Mouse (Mus musculus) intestine, embryonic 16.5 days (tissue): Measurements from ENCODE around the gene 2010111I01Rik. TPM values are rescaled to one million over a fixed set of nuclear protein-coding genes. Genes with fewer than 3 reads are reported as not detected.
"Not testable (repeated sequence)": the region's sequence is repeated elsewhere in the genome, so short reads cannot be mapped to it uniquely, and the experiment has no call there.

Source experiments
- ATAC-seq: fragments of 200-750 bp; cut with Nextera tagmentation; 2 replicates; pipeline ENCODE4 v1.8.0; 2017; ENCODE audit warnings: moderate TSS enrichment, moderate library complexity
- H3K27ac ChIP-seq: fragments of 300-500 bp; sonication (generic); 2 replicates; pipeline ENCODE4 v1.5.1; 2014; ENCODE audit warnings: mild to moderate bottlenecking, low read length
- H3K27me3 ChIP-seq: fragments of 300-500 bp; sonication (generic); replicated peaks from 2 replicates; pipeline ENCODE4 v1.6.1; 2014; ENCODE audit warnings: low read length, control low read depth, mixed read lengths; ENCODE audit not compliant: control insufficient read depth, insufficient read depth
- H3K36me3 ChIP-seq: fragments of 300-500 bp; sonication (generic); 2 replicates; pipeline ENCODE4 v1.6.1; 2014; ENCODE audit warnings: low read length, control low read depth; ENCODE audit not compliant: control insufficient read depth, insufficient read depth
- H3K4me1 ChIP-seq: fragments of 300-500 bp; sonication (generic); 2 replicates; pipeline ENCODE4 v1.6.1; 2014; ENCODE audit warnings: low read length, control low read depth, mixed read lengths; ENCODE audit not compliant: control insufficient read depth, insufficient read depth
- H3K4me2 ChIP-seq: fragments of 300-500 bp; sonication (generic); 2 replicates; pipeline ENCODE4 v1.6.1; 2014; ENCODE audit warnings: low read depth, low read length, control low read depth
- H3K4me3 ChIP-seq: fragments of 300-500 bp; sonication (generic); 2 replicates; pipeline ENCODE4 v1.5.1; 2014; ENCODE audit warnings: mild to moderate bottlenecking, low read length
- H3K9ac ChIP-seq: fragments of 300-500 bp; sonication (generic); 2 replicates; pipeline ENCODE4 v1.6.1; 2014; ENCODE audit warnings: low read depth, low read length
- H3K9me3 ChIP-seq: fragments of 300-500 bp; sonication (generic); 2 replicates; pipeline ENCODE4 v1.6.1; 2016; ENCODE audit warnings: low read length, control low read depth; ENCODE audit not compliant: control insufficient read depth
- WGBS: fragments of 180-500 bp; shearing (Covaris S2); extraction: QIAGEN DNeasy Blood & Tissue Kit; methylation state at CpG from one replicate; pipeline ENCODE4 v1.1.7; 2014; 5-methylcytosine and 5-hydroxymethylcytosine counted together
- polyA plus RNA-seq: library from polyadenylated mRNA; unstranded; fragments of >200 nt; fragmentation: Nextera tagmentation; extraction: Ambion mirVana; gene quantifications from 2 replicates; pipeline ENCODE4 v1.2.1, GENCODE M21; 2015

2010111I01Rik gene
- polyA plus RNA-seq, 1 experiment from 2014 or later = 98.7 TPM

- no peaks in the 10 kb centered on the region for H3K27me3 ChIP-seq
- 79% methylated on average over 2 of the region's 2 CpGs for WGBS
- no peaks in the 10 kb centered on the region for H3K4me1 ChIP-seq
- H3K36me3 ChIP-seq = no peaks in the 10 kb centered on the region
- no peak overlapping the region for H3K9ac ChIP-seq
- H3K4me3 ChIP-seq = no peak overlapping the region
- no peak overlapping the region for H3K4me2 ChIP-seq
- H3K27ac ChIP-seq = no peak overlapping the region
- ATAC-seq = no peak
- no peaks in the 10 kb centered on the region for H3K9me3 ChIP-seq
Observed at GRCm38 (mm10) chr13:63342781-63343180, 378.1 kb downstream of the 2010111I01Rik start.

GRCm38 (mm10) chr13:63344481-63344880, 379.8 kb downstream of the 2010111I01Rik start:
- 97% methylated on average over 3 of the region's 3 CpGs for WGBS
- Histone ChIP-seq H3K27ac (no peak overlapping the region), H3K9me3 (no peaks in the 10 kb centered on the region), H3K4me3 (no peak overlapping the region), H3K9ac (no peak overlapping the region), H3K27me3 (no peaks in the 10 kb centered on the region), H3K4me2 (no peak overlapping the region), H3K36me3 (no peaks in the 10 kb centered on the region), H3K4me1 (no peaks in the 10 kb centered on the region)
- no peak for ATAC-seq

GRCm38 (mm10) chr13:63345476-63346225, 381.0 kb downstream of the 2010111I01Rik start:
- Histone ChIP-seq H3K9me3 (no peaks in the 10 kb centered on the region), H3K27ac (no peak overlapping the region), H3K4me2 (no peak overlapping the region), H3K4me3 (no peak overlapping the region), H3K27me3 (no peaks in the 10 kb centered on the region), H3K4me1 (no peaks in the 10 kb centered on the region), H3K9ac (no peak overlapping the region), H3K36me3 (no peaks in the 10 kb centered on the region)
- no peak for ATAC-seq
- 73% methylated on average over 5 of the region's 5 CpGs for WGBS

GRCm38 (mm10) chr13:63347639-63348038, 382.9 kb downstream of the 2010111I01Rik start:
- Histone ChIP-seq H3K9ac (no peak overlapping the region), H3K4me2 (no peak overlapping the region), H3K4me1 (no peaks in the 10 kb centered on the region), H3K36me3 (no peaks in the 10 kb centered on the region), H3K27ac (no peak overlapping the region), H3K4me3 (no peak overlapping the region), H3K9me3 (no peaks in the 10 kb centered on the region), H3K27me3 (no peaks in the 10 kb centered on the region)
- no peak for ATAC-seq
- WGBS = 74% methylated on average over 2 of the region's 2 CpGs

- H3K9ac ChIP-seq = no peak overlapping the region
- H3K27ac ChIP-seq = no peak overlapping the region
- no peak overlapping the region for H3K4me3 ChIP-seq
- WGBS = 81% methylated on average over 4 of the region's 4 CpGs
- H3K27me3 ChIP-seq = no peaks in the 10 kb centered on the region
- no peaks in the 10 kb centered on the region for H3K4me1 ChIP-seq
- H3K36me3 ChIP-seq = no peaks in the 10 kb centered on the region
- no peak for ATAC-seq
- no peaks in the 10 kb centered on the region for H3K9me3 ChIP-seq
- no peak overlapping the region for H3K4me2 ChIP-seq
Observed at GRCm38 (mm10) chr13:63350076-63350475, 385.4 kb downstream of the 2010111I01Rik start.

- 85% methylated on average over 4 of the region's 4 CpGs for WGBS
- not testable (repeated sequence) for H3K4me2 ChIP-seq
Observed at GRCm38 (mm10) chr13:63353312-63353711, 388.6 kb downstream of the 2010111I01Rik start.

GRCm38 (mm10) chr13:63356101-63356500, 391.4 kb downstream of the 2010111I01Rik start:
- H3K36me3 ChIP-seq = no peaks in the 10 kb centered on the region
- H3K27me3 ChIP-seq = no peaks in the 10 kb centered on the region
- H3K9me3 ChIP-seq = no peaks in the 10 kb centered on the region
- H3K9ac ChIP-seq = no peak overlapping the region
- H3K4me3 ChIP-seq = no peak overlapping the region
- 92% methylated on average over 4 of the region's 4 CpGs for WGBS
- no peaks in the 10 kb centered on the region for H3K4me1 ChIP-seq
- no peak overlapping the region for H3K4me2 ChIP-seq
- no peak overlapping the region for H3K27ac ChIP-seq
- ATAC-seq = no peak

More at GRCm38 (mm10) chr13:63353312-63353711, 388.6 kb downstream of the 2010111I01Rik start:
- not testable (repeated sequence) for H3K4me1 ChIP-seq, H3K36me3 ChIP-seq, H3K9ac ChIP-seq, H3K27ac ChIP-seq, H3K4me3 ChIP-seq, ATAC-seq, H3K27me3 ChIP-seq, H3K9me3 ChIP-seq

GRCm38 (mm10) chr13:63356558-63356957, 391.9 kb downstream of the 2010111I01Rik start:
- no peak overlapping the region for H3K27ac ChIP-seq
- ATAC-seq = no peak
- H3K9ac ChIP-seq = no peak overlapping the region
- H3K4me2 ChIP-seq = no peak overlapping the region
- no peaks in the 10 kb centered on the region for H3K27me3 ChIP-seq
- no peak overlapping the region for H3K4me3 ChIP-seq
- no peaks in the 10 kb centered on the region for H3K4me1 ChIP-seq
- WGBS = 38% methylated on average over 3 of the region's 3 CpGs
- H3K9me3 ChIP-seq = no peaks in the 10 kb centered on the region
- no peaks in the 10 kb centered on the region for H3K36me3 ChIP-seq

GRCm38 (mm10) chr13:63359393-63359792, 394.7 kb downstream of the 2010111I01Rik start:
- no peaks in the 10 kb centered on the region for H3K9me3 ChIP-seq
- 69% methylated on average over 4 of the region's 4 CpGs for WGBS
- H3K36me3 ChIP-seq = no peaks in the 10 kb centered on the region

More at GRCm38 (mm10) chr13:63359393-63359792, 394.7 kb downstream of the 2010111I01Rik start:
- H3K4me3 ChIP-seq = no peak overlapping the region
- no peak overlapping the region for H3K9ac ChIP-seq
- H3K27ac ChIP-seq = no peak overlapping the region
- H3K4me1 ChIP-seq = no peaks in the 10 kb centered on the region
- H3K4me2 ChIP-seq = no peak overlapping the region
- no peaks in the 10 kb centered on the region for H3K27me3 ChIP-seq
- ATAC-seq = no peak
